Mouse (Mus musculus) CH12.LX (cell line): ENCODE data around the gene Ralb. TPM values are rescaled to one million over a fixed set of nuclear protein-coding genes. Genes with fewer than 3 reads are reported as not detected.

ENCODE experiments used
- DNase-seq: peaks from one replicate; pipeline ENCODE4 v3.0.0-alpha.2; 2013; ENCODE audit errors: extremely low read depth
- H3K27ac ChIP-seq: 2 replicates; pipeline ENCODE4 v1.5.1; 2012; ENCODE audit warnings: low read depth, mild to moderate bottlenecking, control low read depth, moderate library complexity; ENCODE audit not compliant: insufficient read depth
- H3K27me3 ChIP-seq: replicated peaks from 2 replicates; pipeline ENCODE3; 2012; ENCODE audit warnings: inconsistent platforms
- H3K36me3 ChIP-seq, 2 experiments: replicated peaks in 1 of 2; 2 replicates each; pipeline versions ENCODE3 to v1.6.1; 2012; ENCODE audit warnings: inconsistent platforms in 1 of 2, low read length in 1 of 2, mild to moderate bottlenecking in 1 of 2, mixed read lengths in 1 of 2, moderate library complexity in 1 of 2; ENCODE audit not compliant: control insufficient read depth in 1 of 2, insufficient read depth in 1 of 2
- H3K4me1 ChIP-seq, 2 experiments: 2 replicates each; pipeline ENCODE4 v1.6.1; 2012; ENCODE audit warnings: inconsistent platforms in 1 of 2, moderate library complexity in 1 of 2; ENCODE audit not compliant: insufficient read depth in 2 of 2, control insufficient read depth in 1 of 2
- H3K4me2 ChIP-seq: 2 replicates; pipeline ENCODE4 v1.6.1; 2012; ENCODE audit warnings: low read depth, mild to moderate bottlenecking, control low read depth; ENCODE audit not compliant: poor library complexity, insufficient read depth, severe bottlenecking
- H3K4me3 ChIP-seq, 3 experiments: fragments of 150-350 bp in 1 of 3; sonication (generic) in 1 of 3; replicated peaks in 1 of 3; 2 replicates each; pipeline versions ENCODE3 to v1.5.1; 2011 to 2012; ENCODE audit warnings: low read depth in 2 of 3, low read length in 2 of 3, mild to moderate bottlenecking in 2 of 3, moderate library complexity in 2 of 3, control low read depth in 1 of 3, improper control_type of control experiment in 1 of 3, inconsistent platforms in 1 of 3, mixed read lengths in 1 of 3; ENCODE audit not compliant: poor library complexity in 1 of 3
- H3K79me2 ChIP-seq: replicated peaks from 2 replicates; pipeline ENCODE4 v1.6.1; 2012; ENCODE audit warnings: mild to moderate bottlenecking, moderate library complexity; ENCODE audit not compliant: control insufficient read depth, poor library complexity, insufficient read depth, severe bottlenecking; ENCODE audit errors: extremely low read depth
- H3K9ac ChIP-seq: 2 replicates; pipeline ENCODE4 v1.6.1; 2012; ENCODE audit warnings: low read depth, mild to moderate bottlenecking, control low read depth, moderate library complexity; ENCODE audit not compliant: insufficient read depth
- H3K9me3 ChIP-seq: replicated peaks from 2 replicates; pipeline ENCODE3; 2012; ENCODE audit warnings: low read length, inconsistent platforms, mixed read lengths
- BHLHE40 ChIP-seq: IDR thresholded peaks from 2 replicates; pipeline ENCODE4 v1.6.1; 2011; ENCODE audit warnings: mild to moderate bottlenecking, low read depth, low read length, improper control_type of control experiment
- CHD1 ChIP-seq: IDR thresholded peaks from 2 replicates; pipeline ENCODE4 v1.6.1; 2012; ENCODE audit warnings: low read depth, low read length, improper control_type of control experiment, inconsistent platforms
- E2F4 ChIP-seq: IDR thresholded peaks from 2 replicates; pipeline ENCODE4 v1.6.1; 2011; ENCODE audit warnings: low read depth, low read length, improper control_type of control experiment; ENCODE audit not compliant: insufficient replicate concordance
- ELF1 ChIP-seq: IDR thresholded peaks from 2 replicates; pipeline ENCODE4 v1.6.1; 2014; ENCODE audit warnings: low read depth, mild to moderate bottlenecking, inconsistent platforms, low read length, improper control_type of control experiment
- ETS1 ChIP-seq: conservative IDR thresholded peaks from 2 replicates; pipeline ENCODE4 v1.6.1; 2012; ENCODE audit warnings: low read depth, mild to moderate bottlenecking, inconsistent platforms, low read length, improper control_type of control experiment, moderate library complexity
- GABPA ChIP-seq: IDR thresholded peaks from 2 replicates; pipeline ENCODE4 v1.6.1; 2012; ENCODE audit warnings: low read depth, low read length, improper control_type of control experiment, inconsistent platforms; ENCODE audit not compliant: insufficient replicate concordance
- HCFC1 ChIP-seq: IDR thresholded peaks from 2 replicates; pipeline ENCODE4 v1.6.1; 2012; ENCODE audit warnings: low read depth, mild to moderate bottlenecking, inconsistent platforms, low read length, improper control_type of control experiment
- IRF4 ChIP-seq: IDR thresholded peaks from 2 replicates; pipeline ENCODE4 v1.6.1; 2014; ENCODE audit warnings: low read depth, mild to moderate bottlenecking, inconsistent platforms, low read length, improper control_type of control experiment
- JUN ChIP-seq: IDR thresholded peaks from 2 replicates; pipeline ENCODE4 v1.6.1; 2011; ENCODE audit warnings: low read depth, mild to moderate bottlenecking, low read length, improper control_type of control experiment, moderate library complexity; ENCODE audit not compliant: insufficient read depth
- JUND ChIP-seq: conservative IDR thresholded peaks from 2 replicates; pipeline ENCODE4 v1.6.1; 2011; ENCODE audit warnings: low read depth, low read length, improper control_type of control experiment
- KAT2A ChIP-seq: IDR thresholded peaks from 2 replicates; pipeline ENCODE4 v1.6.1; 2012; ENCODE audit warnings: low read length, improper control_type of control experiment, inconsistent platforms; ENCODE audit not compliant: insufficient replicate concordance
- MAFK ChIP-seq: IDR thresholded peaks from 2 replicates; pipeline ENCODE4 v1.6.1; 2011; ENCODE audit warnings: low read length, improper control_type of control experiment; ENCODE audit not compliant: insufficient replicate concordance
- MEF2A ChIP-seq: IDR thresholded peaks from 2 replicates; pipeline ENCODE4 v1.6.1; 2014; ENCODE audit warnings: low read depth, mild to moderate bottlenecking, inconsistent platforms, low read length, improper control_type of control experiment, borderline replicate concordance
- MYC ChIP-seq: IDR thresholded peaks from 2 replicates; pipeline ENCODE4 v1.6.1; 2011; ENCODE audit warnings: low read depth, mild to moderate bottlenecking, improper control_type of control experiment, low read length
- NELFE ChIP-seq: IDR thresholded peaks from 2 replicates; pipeline ENCODE4 v1.6.1; 2011; ENCODE audit warnings: low read depth, low read length, improper control_type of control experiment
- NRF1 ChIP-seq: IDR thresholded peaks from 2 replicates; pipeline ENCODE4 v1.6.1; 2014; ENCODE audit warnings: low read depth, mild to moderate bottlenecking, inconsistent platforms, low read length, improper control_type of control experiment, moderate library complexity
- POLR2AphosphoS2 ChIP-seq: IDR thresholded peaks from 2 replicates; pipeline ENCODE4 v1.6.1; 2011; ENCODE audit warnings: low read depth, low read length, improper control_type of control experiment
- RAD21 ChIP-seq: IDR thresholded peaks from 2 replicates; pipeline ENCODE4 v1.6.1; 2011; ENCODE audit warnings: low read depth, mild to moderate bottlenecking, low read length, improper control_type of control experiment, moderate library complexity
- SIN3A ChIP-seq: IDR thresholded peaks from 2 replicates; pipeline ENCODE4 v1.6.1; 2012; ENCODE audit warnings: low read length, improper control_type of control experiment, inconsistent platforms
- SMC3 ChIP-seq: IDR thresholded peaks from 2 replicates; pipeline ENCODE4 v1.6.1; 2011; ENCODE audit warnings: low read depth, low read length, improper control_type of control experiment
- UBTF ChIP-seq: IDR thresholded peaks from 2 replicates; pipeline ENCODE4 v1.6.1; 2012; ENCODE audit warnings: low read depth, mild to moderate bottlenecking, inconsistent platforms, low read length, improper control_type of control experiment, moderate library complexity
- USF2 ChIP-seq: conservative IDR thresholded peaks from 2 replicates; pipeline ENCODE4 v1.6.1; 2011; ENCODE audit warnings: low read depth, low read length, improper control_type of control experiment
- ZKSCAN1 ChIP-seq: IDR thresholded peaks from 2 replicates; pipeline ENCODE4 v1.6.1; 2012; ENCODE audit warnings: low read depth, inconsistent platforms, low read length, improper control_type of control experiment, borderline replicate concordance
- ZMIZ1 ChIP-seq: IDR thresholded peaks from 2 replicates; pipeline ENCODE4 v1.6.1; 2012; ENCODE audit warnings: low read depth, mild to moderate bottlenecking, inconsistent platforms, low read length, improper control_type of control experiment
- ZNF384 ChIP-seq: IDR thresholded peaks from 2 replicates; pipeline ENCODE4 v1.6.1; 2012; ENCODE audit warnings: low read depth, low read length, improper control_type of control experiment, inconsistent platforms
- dilution Hi-C: fragments of 300-500 bp; cut with MboI; formaldehyde crosslinking; loops from 2 replicates; pipeline ENCODE4 v1.14.3; 2020; ENCODE audit warnings: low sequenced_read_pairs; ENCODE audit not compliant: extremely low pct_unique_long_range_greater_than_20kb, extremely low pct_ligation_motif_present
- in situ Hi-C: fragments of 300-500 bp; cut with MboI; formaldehyde crosslinking; loops from 3 replicates; pipeline ENCODE4 v1.14.3; 2019; ENCODE audit warnings: low sequenced_read_pairs, low pct_ligation_motif_present, low pct_unique_long_range_greater_than_20kb, mixed read lengths
- polyA plus RNA-seq: library from polyadenylated mRNA; unstranded; fragments of >175 nt; gene quantifications from 2 replicates; pipeline ENCODE4 v1.2.1, GENCODE M21; 2012; ENCODE audit warnings: low read depth; ENCODE audit not compliant: insufficient read length
- total RNA-seq, 2 experiments: library from RNA; depleted of rRNA; stranded (reverse); fragments of 300-350 nt in 1 of 2; fragments of >200 nt in 1 of 2; gene quantifications; 2 replicates each; pipeline ENCODE4 v1.2.3; 2012 to 2014

Gene Ralb
- total and polyA plus RNA-seq, 3 experiments, result 18.2 to 28.7 (median 22.9) TPM

DNA sequence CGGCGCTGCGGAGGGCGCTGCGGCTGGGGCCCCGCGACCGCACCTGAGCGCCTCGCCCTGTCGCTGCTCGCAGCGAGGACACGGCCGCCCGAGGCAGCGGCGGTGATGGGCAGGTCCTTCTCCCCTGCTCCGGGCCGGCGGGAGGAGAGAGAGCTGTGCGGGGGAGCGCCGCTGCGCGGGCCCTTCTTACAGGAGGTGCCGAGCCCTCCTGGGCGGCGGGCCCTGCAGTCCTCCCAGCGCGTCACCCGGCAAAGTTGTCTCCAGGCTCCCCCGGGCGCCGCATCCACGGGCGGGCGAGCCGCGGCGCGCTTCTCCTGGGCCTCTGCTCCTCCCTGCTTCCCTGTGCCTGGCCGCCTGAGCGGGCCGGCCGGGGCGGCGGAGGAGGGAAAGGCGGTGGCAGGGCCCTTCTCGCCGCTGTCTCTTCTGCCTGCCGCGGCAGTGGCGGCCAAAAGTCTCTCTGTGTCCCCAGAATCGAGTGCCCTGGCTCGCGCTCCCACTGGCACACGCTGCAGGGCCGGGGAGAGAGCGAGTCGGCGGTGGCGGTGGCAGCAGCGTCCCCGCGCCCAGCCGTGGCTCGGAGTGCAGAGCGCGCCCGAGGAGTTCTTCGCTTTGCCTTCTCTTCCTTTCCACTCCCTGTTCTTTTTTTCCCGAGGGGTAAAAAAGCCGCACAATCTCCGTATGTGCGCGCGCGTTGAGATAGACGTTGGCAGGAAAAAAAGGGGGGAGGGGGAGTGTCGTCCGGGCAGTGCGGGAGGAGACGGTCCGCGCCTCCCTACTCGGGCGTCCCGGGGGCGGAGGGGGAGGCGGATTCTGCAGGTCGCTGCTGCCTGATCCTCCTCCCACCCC is 82.8 kb downstream of the Ralb start, which contains the start of gene Inhbb:
Gene Inhbb, minus strand, starts transcription at position 673 of the 846 bp plus-strand sequence.
- Histone ChIP-seq H3K9ac (no peak within 1 kb of the TSS), H3K9me3 (peaks cover 85% of the 10 kb centered on the region), H3K27ac (no peak within 1 kb of the TSS), H3K79me2 (no peaks in the 10 kb centered on the region), H3K4me1 (no peaks in the 10 kb centered on the region), H3K27me3 (no peaks in the 10 kb centered on the region), H3K4me2 (no peak within 1 kb of the TSS), H3K36me3 (no peaks in the 10 kb centered on the region), H3K4me3 (no peak within 1 kb of the TSS)
- in situ Hi-C loops (no loop called here), dilution Hi-C loops (no loop called here)
- TF ChIP-seq MEF2A, result no peak
- TF ChIP-seq BHLHE40, result no peak
- no peak for TF ChIP-seq POLR2AphosphoS2
- no peak for TF ChIP-seq MYC
- no peak for TF ChIP-seq HCFC1
- TF ChIP-seq CHD1, result no peak
- no peak for TF ChIP-seq JUN
- no peak for TF ChIP-seq E2F4
- no peak for TF ChIP-seq ELF1
- TF ChIP-seq UBTF, result no peak
- no peak for TF ChIP-seq RAD21
- no peak for TF ChIP-seq USF2
- no peak for DNase-seq

DNA sequence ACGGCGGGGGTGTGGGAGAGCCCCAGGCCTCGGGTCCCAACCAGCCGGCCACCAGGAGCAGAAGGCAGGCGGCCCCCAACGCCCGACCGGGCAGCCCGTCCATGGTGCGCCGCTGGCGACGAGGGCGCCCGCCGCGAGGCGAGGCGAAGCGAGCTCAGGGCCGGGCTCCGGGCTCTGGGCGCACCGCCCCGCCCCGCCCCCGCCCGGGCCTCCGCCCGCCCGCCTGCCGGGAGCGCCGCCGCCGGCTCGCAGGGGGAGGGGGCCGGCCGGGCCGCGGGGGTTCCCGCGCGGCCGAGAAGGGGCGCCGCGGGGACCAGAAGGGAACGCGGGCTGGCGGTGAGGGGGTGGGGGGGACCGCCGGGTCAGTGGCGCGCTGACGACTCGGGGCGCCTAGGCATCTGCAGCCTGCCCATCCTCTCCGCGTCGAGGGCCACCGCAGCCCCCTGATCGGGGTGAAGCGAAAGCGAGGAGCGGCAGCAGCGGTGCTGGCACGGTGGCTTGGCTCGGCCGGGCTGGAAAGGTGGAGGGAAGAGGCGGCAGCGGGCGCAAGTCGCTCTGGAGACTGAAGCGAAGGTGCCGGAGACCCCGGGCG is 83.5 kb downstream of the Ralb start:
- Histone ChIP-seq H3K36me3 (no peaks in the 10 kb centered on the region), H3K4me2 (no peak overlapping the region), H3K4me3 (no peak overlapping the region), H3K79me2 (no peaks in the 10 kb centered on the region), H3K4me1 (no peaks in the 10 kb centered on the region), H3K9me3 (peaks cover 86% of the 10 kb centered on the region), H3K27ac (no peak overlapping the region), H3K9ac (no peak overlapping the region), H3K27me3 (no peaks in the 10 kb centered on the region)
- in situ Hi-C loops, result no loop called here
- TF ChIP-seq IRF4 (no peak), MYC (no peak), SMC3 (no peak), JUN (no peak), ZKSCAN1 (no peak), ZMIZ1 (no peak), JUND (no peak), KAT2A (no peak), NELFE (no peak), NRF1 (no peak), POLR2AphosphoS2 (no peak), ZNF384 (no peak), UBTF (no peak), SIN3A (no peak), RAD21 (no peak), ETS1 (no peak), GABPA (no peak), MAFK (no peak)
- dilution Hi-C loops, result no loop called here
- DNase-seq, result no peak
